Mouse (Mus musculus): ENCODE results near the gene Hoxc12.

DNA sequence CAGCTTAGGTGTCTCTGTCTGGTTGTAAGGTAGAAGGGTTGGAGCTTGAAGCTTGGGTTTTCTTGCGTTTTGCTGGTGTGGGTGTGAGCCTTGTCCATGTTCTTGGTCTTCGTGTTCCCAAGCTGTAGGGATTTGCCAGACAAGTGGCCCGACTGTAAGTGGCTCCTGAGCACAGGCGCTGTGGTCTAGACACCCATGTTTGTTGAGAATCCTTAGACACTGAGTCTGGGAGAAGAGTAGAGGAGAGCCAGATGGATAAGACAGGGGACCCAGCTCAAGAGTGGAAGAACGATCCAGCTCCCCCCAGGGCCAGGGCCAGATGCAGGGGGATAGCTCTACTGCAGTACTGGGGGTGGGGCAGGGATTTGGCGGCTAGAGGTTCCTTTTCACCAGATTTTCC lies 36.2 kb downstream of the Hoxc12 start:
- TF ChIP-seq CTCF (conservative IDR thresholded peaks at IDR 0.05; ENCODE audit: low read length) (no peak), NANOG (IDR thresholded peaks at IDR 0.05; ENCODE audit: borderline replicate concordance, low read length) (no peak)
